Mouse (Mus musculus) CH12.LX (cell line): ENCODE measurements around the gene Pex5. TPM values are rescaled to one million over a fixed set of nuclear protein-coding genes. Genes with fewer than 3 reads are reported as not detected.

Experiments used
- DNase-seq: peaks from one replicate; pipeline ENCODE4 v3.0.0-alpha.2; 2013; ENCODE audit errors: extremely low read depth
- H3K27ac ChIP-seq: 2 replicates; pipeline ENCODE4 v1.5.1; 2012; ENCODE audit warnings: low read depth, mild to moderate bottlenecking, control low read depth, moderate library complexity; ENCODE audit not compliant: insufficient read depth
- H3K27me3 ChIP-seq: replicated peaks from 2 replicates; pipeline ENCODE3; 2012; ENCODE audit warnings: inconsistent platforms
- H3K36me3 ChIP-seq, 2 experiments: replicated peaks in 1 of 2; 2 replicates each; pipeline versions ENCODE3 to v1.6.1; 2012; ENCODE audit warnings: inconsistent platforms in 1 of 2, low read length in 1 of 2, mild to moderate bottlenecking in 1 of 2, mixed read lengths in 1 of 2, moderate library complexity in 1 of 2; ENCODE audit not compliant: control insufficient read depth in 1 of 2, insufficient read depth in 1 of 2
- H3K4me1 ChIP-seq, 2 experiments: 2 replicates each; pipeline ENCODE4 v1.6.1; 2012; ENCODE audit warnings: inconsistent platforms in 1 of 2, moderate library complexity in 1 of 2; ENCODE audit not compliant: insufficient read depth in 2 of 2, control insufficient read depth in 1 of 2
- H3K4me2 ChIP-seq: 2 replicates; pipeline ENCODE4 v1.6.1; 2012; ENCODE audit warnings: low read depth, mild to moderate bottlenecking, control low read depth; ENCODE audit not compliant: poor library complexity, insufficient read depth, severe bottlenecking
- H3K4me3 ChIP-seq, 3 experiments: fragments of 150-350 bp in 1 of 3; sonication (generic) in 1 of 3; replicated peaks in 1 of 3; 2 replicates each; pipeline versions ENCODE3 to v1.5.1; 2011 to 2012; ENCODE audit warnings: low read depth in 2 of 3, low read length in 2 of 3, mild to moderate bottlenecking in 2 of 3, moderate library complexity in 2 of 3, control low read depth in 1 of 3, improper control_type of control experiment in 1 of 3, inconsistent platforms in 1 of 3, mixed read lengths in 1 of 3; ENCODE audit not compliant: poor library complexity in 1 of 3
- H3K79me2 ChIP-seq: replicated peaks from 2 replicates; pipeline ENCODE4 v1.6.1; 2012; ENCODE audit warnings: mild to moderate bottlenecking, moderate library complexity; ENCODE audit not compliant: control insufficient read depth, poor library complexity, insufficient read depth, severe bottlenecking; ENCODE audit errors: extremely low read depth
- H3K9ac ChIP-seq: 2 replicates; pipeline ENCODE4 v1.6.1; 2012; ENCODE audit warnings: low read depth, mild to moderate bottlenecking, control low read depth, moderate library complexity; ENCODE audit not compliant: insufficient read depth
- H3K9me3 ChIP-seq: replicated peaks from 2 replicates; pipeline ENCODE3; 2012; ENCODE audit warnings: low read length, inconsistent platforms, mixed read lengths
- CHD1 ChIP-seq: IDR thresholded peaks from 2 replicates; pipeline ENCODE4 v1.6.1; 2012; ENCODE audit warnings: low read depth, low read length, improper control_type of control experiment, inconsistent platforms
- CHD2 ChIP-seq: IDR thresholded peaks from 2 replicates; pipeline ENCODE4 v1.6.1; 2011; ENCODE audit warnings: low read length, improper control_type of control experiment
- ETS1 ChIP-seq: conservative IDR thresholded peaks from 2 replicates; pipeline ENCODE4 v1.6.1; 2012; ENCODE audit warnings: low read depth, mild to moderate bottlenecking, inconsistent platforms, low read length, improper control_type of control experiment, moderate library complexity
- GABPA ChIP-seq: IDR thresholded peaks from 2 replicates; pipeline ENCODE4 v1.6.1; 2012; ENCODE audit warnings: low read depth, low read length, improper control_type of control experiment, inconsistent platforms; ENCODE audit not compliant: insufficient replicate concordance
- JUND ChIP-seq: conservative IDR thresholded peaks from 2 replicates; pipeline ENCODE4 v1.6.1; 2011; ENCODE audit warnings: low read depth, low read length, improper control_type of control experiment
- KAT2A ChIP-seq: IDR thresholded peaks from 2 replicates; pipeline ENCODE4 v1.6.1; 2012; ENCODE audit warnings: low read length, improper control_type of control experiment, inconsistent platforms; ENCODE audit not compliant: insufficient replicate concordance
- MAX ChIP-seq: IDR thresholded peaks from 2 replicates; pipeline ENCODE4 v1.6.1; 2011; ENCODE audit warnings: low read length, improper control_type of control experiment
- NELFE ChIP-seq: IDR thresholded peaks from 2 replicates; pipeline ENCODE4 v1.6.1; 2011; ENCODE audit warnings: low read depth, low read length, improper control_type of control experiment
- POLR2AphosphoS2 ChIP-seq: IDR thresholded peaks from 2 replicates; pipeline ENCODE4 v1.6.1; 2011; ENCODE audit warnings: low read depth, low read length, improper control_type of control experiment
- TBP ChIP-seq: conservative IDR thresholded peaks from 2 replicates; pipeline ENCODE4 v1.6.1; 2011; ENCODE audit warnings: low read depth, low read length, improper control_type of control experiment
- TCF12 ChIP-seq: IDR thresholded peaks from 2 replicates; pipeline ENCODE4 v1.6.1; 2014; ENCODE audit warnings: low read depth, mild to moderate bottlenecking, inconsistent platforms, low read length, improper control_type of control experiment
- UBTF ChIP-seq: IDR thresholded peaks from 2 replicates; pipeline ENCODE4 v1.6.1; 2012; ENCODE audit warnings: low read depth, mild to moderate bottlenecking, inconsistent platforms, low read length, improper control_type of control experiment, moderate library complexity
- USF1 ChIP-seq: IDR thresholded peaks from 2 replicates; pipeline ENCODE4 v1.6.1; 2014; ENCODE audit warnings: low read depth, mild to moderate bottlenecking, inconsistent platforms, low read length, improper control_type of control experiment
- ZMIZ1 ChIP-seq: IDR thresholded peaks from 2 replicates; pipeline ENCODE4 v1.6.1; 2012; ENCODE audit warnings: low read depth, mild to moderate bottlenecking, inconsistent platforms, low read length, improper control_type of control experiment
- dilution Hi-C: fragments of 300-500 bp; cut with MboI; formaldehyde crosslinking; loops from 2 replicates; pipeline ENCODE4 v1.14.3; 2020; ENCODE audit warnings: low sequenced_read_pairs; ENCODE audit not compliant: extremely low pct_unique_long_range_greater_than_20kb, extremely low pct_ligation_motif_present
- in situ Hi-C: fragments of 300-500 bp; cut with MboI; formaldehyde crosslinking; loops from 3 replicates; pipeline ENCODE4 v1.14.3; 2019; ENCODE audit warnings: low sequenced_read_pairs, low pct_ligation_motif_present, low pct_unique_long_range_greater_than_20kb, mixed read lengths
- polyA plus RNA-seq: library from polyadenylated mRNA; unstranded; fragments of >175 nt; gene quantifications from 2 replicates; pipeline ENCODE4 v1.2.1, GENCODE M21; 2012; ENCODE audit warnings: low read depth; ENCODE audit not compliant: insufficient read length
- total RNA-seq, 2 experiments: library from RNA; depleted of rRNA; stranded (reverse); fragments of 300-350 nt in 1 of 2; fragments of >200 nt in 1 of 2; gene quantifications; 2 replicates each; pipeline ENCODE4 v1.2.3; 2012 to 2014

Pex5 gene
- total and polyA plus RNA-seq, 3 experiments: 21.2 to 29.2 (median 24.6) TPM

DNA sequence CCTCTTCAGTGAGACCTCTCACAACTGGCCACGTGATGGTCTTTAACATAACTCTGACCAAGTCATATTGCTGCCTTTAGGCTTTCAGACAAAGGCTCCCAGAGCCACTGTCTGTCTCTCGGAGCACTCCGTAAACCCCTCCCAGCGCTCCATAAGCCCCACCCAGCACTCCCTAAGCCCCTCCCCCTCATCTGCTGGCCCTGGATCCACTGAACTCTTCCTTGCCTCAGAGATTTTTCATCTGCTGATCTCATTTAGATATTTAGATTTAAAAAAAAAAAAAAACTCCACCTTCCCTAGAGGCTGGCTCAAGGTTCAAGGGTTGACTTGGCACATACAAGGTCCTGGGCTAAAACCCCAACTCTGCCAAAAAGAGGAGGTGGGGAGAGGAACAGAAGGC, 38.9 kb upstream of the Pex5 start:
- in situ Hi-C loops (no loop called here), dilution Hi-C loops (no loop called here)
- H3K9ac ChIP-seq: no peak overlapping the region
- H3K36me3 ChIP-seq: no peaks in the 10 kb centered on the region
- H3K4me1 ChIP-seq: peaks cover 3 to 9% of the 10 kb centered on the region in 2 experiments; a peak in 2 of 4 replicates
- H3K79me2 ChIP-seq: no peaks in the 10 kb centered on the region
- peaks cover 11% of the 10 kb centered on the region for H3K27me3 ChIP-seq
- DNase-seq: no peak
- no peak overlapping the region for H3K4me2 ChIP-seq
- H3K9me3 ChIP-seq: no peaks in the 10 kb centered on the region
- TF ChIP-seq GABPA: no peak
- no peak for TF ChIP-seq POLR2AphosphoS2
- no peak for TF ChIP-seq CHD2
- no peak for TF ChIP-seq KAT2A
- TF ChIP-seq ETS1: no peak
- no peak for TF ChIP-seq ZMIZ1
- H3K4me3 ChIP-seq: no peak overlapping the region
- no peak overlapping the region for H3K27ac ChIP-seq

GRCm38 (mm10) chr6:124451995-124452394, 37.1 kb upstream of the Pex5 start:
- Histone ChIP-seq H3K79me2 (no peaks in the 10 kb centered on the region), H3K4me3 (no peak overlapping the region), H3K4me2 (no peak overlapping the region), H3K36me3 (peaks cover 0 to 10% of the 10 kb centered on the region in 2 experiments), H3K9ac (no peak overlapping the region), H3K27ac (no peak overlapping the region), H3K4me1 (peaks cover 0 to 20% of the 10 kb centered on the region in 2 experiments; a peak in 2 of 4 replicates), H3K9me3 (no peaks in the 10 kb centered on the region), H3K27me3 (peaks cover under 1% of the 10 kb centered on the region)
- in situ Hi-C loops (no loop called here), dilution Hi-C loops (no loop called here)
- no peak for TF ChIP-seq TBP
- TF ChIP-seq UBTF: no peak
- no peak for TF ChIP-seq JUND
- no peak for TF ChIP-seq MAX
- no peak for TF ChIP-seq ZMIZ1
- no peak for TF ChIP-seq TCF12
- TF ChIP-seq USF1: no peak
- TF ChIP-seq GABPA: no peak
- no peak for TF ChIP-seq CHD1
- no peak for TF ChIP-seq NELFE
- DNase-seq: no peak
